Mouse (Mus musculus): ENCODE measurements around the gene Cbfa2t3. TPM values are rescaled to one million over a fixed set of nuclear protein-coding genes. Genes with fewer than 3 reads are reported as not detected.

Gene Cbfa2t3
- polyA plus RNA-seq, 1 experiment from 2014 or later, result 1.8 TPM

GRCm38 (mm10) chr8:122579196-122579595, 119.7 kb downstream of the Cbfa2t3 start:
- Histone ChIP-seq H3K4me2 (replicated peaks; ENCODE audit: low read depth) (no peak overlapping the region), H3K4me3 (ENCODE audit: low read depth, low read length) (no peak overlapping the region), H3K36me3 (ENCODE audit: control insufficient read depth, insufficient read depth, low read length) (no peaks in the 10 kb centered on the region), H3K27me3 (ENCODE audit: control insufficient read depth, insufficient read depth, low read length) (no peaks in the 10 kb centered on the region), H3K9me3 (ENCODE audit: control insufficient read depth, low read length) (no peaks in the 10 kb centered on the region), H3K27ac (replicated peaks) (no peak overlapping the region), H3K9ac (ENCODE audit: low read length) (no peak overlapping the region), H3K4me1 (replicated peaks; ENCODE audit: control insufficient read depth, insufficient read depth) (peaks cover 6% of the 10 kb centered on the region; the same call in 1 of the 2 replicates)
- ATAC-seq (ENCODE audit: low FRiP score, low TSS enrichment) (no peak), DNase-seq (ENCODE audit: low spot score) (peak; percentile 40)
- 37% methylated on average over 7 of the region's 7 CpGs for WGBS
- no peak for TF ChIP-seq EP300 (optimal IDR thresholded peaks at IDR 0.05)
- no peak for TF ChIP-seq CTCF (IDR thresholded peaks at IDR 0.05; ENCODE audit: low read depth)

GRCm38 (mm10) chr8:122577116-122577515, 121.8 kb downstream of the Cbfa2t3 start:
- Histone ChIP-seq H3K27me3 (ENCODE audit: control insufficient read depth, insufficient read depth, low read length) (no peaks in the 10 kb centered on the region), H3K27ac (replicated peaks) (no peak overlapping the region), H3K9ac (ENCODE audit: low read length) (0 out of 2 replicates have a peak overlapping the region, but pooled peaks have one; percentile 23), H3K4me3 (ENCODE audit: low read depth, low read length) (peak overlapping the region; percentile 57), H3K4me2 (replicated peaks; ENCODE audit: low read depth) (peak overlapping the region; percentile 69), H3K36me3 (ENCODE audit: control insufficient read depth, insufficient read depth, low read length) (peaks cover 2% of the 10 kb centered on the region; the same call in 1 of the 2 replicates), H3K4me1 (replicated peaks; ENCODE audit: control insufficient read depth, insufficient read depth) (peaks cover 6% of the 10 kb centered on the region; the same call in 1 of the 2 replicates), H3K9me3 (ENCODE audit: control insufficient read depth, low read length) (no peaks in the 10 kb centered on the region)
- DNase-seq (ENCODE audit: low spot score) (no peak), ATAC-seq (ENCODE audit: low FRiP score, low TSS enrichment) (peak; percentile 11; the same call in 1 of the 2 replicates)
- no peak for TF ChIP-seq CTCF (IDR thresholded peaks at IDR 0.05; ENCODE audit: low read depth)
- TF ChIP-seq EP300 (optimal IDR thresholded peaks at IDR 0.05), result no peak
- WGBS, result 27% methylated on average over 10 of the region's 10 CpGs

- Histone ChIP-seq H3K9me3 (ENCODE audit: control insufficient read depth, low read length) (no peaks in the 10 kb centered on the region), H3K4me3 (ENCODE audit: low read depth, low read length) (peak within 1 kb of the TSS; percentile 57), H3K36me3 (ENCODE audit: control insufficient read depth, insufficient read depth, low read length) (peaks cover 7% of the 10 kb centered on the region), H3K4me1 (replicated peaks; ENCODE audit: control insufficient read depth, insufficient read depth) (peaks cover 6% of the 10 kb centered on the region; the same call in 1 of the 2 replicates), H3K9ac (ENCODE audit: low read length) (peak within 1 kb of the TSS; percentile 70), H3K4me2 (replicated peaks; ENCODE audit: low read depth) (peak within 1 kb of the TSS; percentile 69), H3K27ac (replicated peaks) (peak within 1 kb of the TSS; percentile 77), H3K27me3 (ENCODE audit: control insufficient read depth, insufficient read depth, low read length) (no peaks in the 10 kb centered on the region)
- 2% methylated on average over 39 of the region's 39 CpGs for WGBS
- no peak for TF ChIP-seq CTCF (IDR thresholded peaks at IDR 0.05; ENCODE audit: low read depth)
- TF ChIP-seq EP300 (optimal IDR thresholded peaks at IDR 0.05), result no peak
- peak; percentile 90 for ATAC-seq (ENCODE audit: low FRiP score, low TSS enrichment)
- DNase-seq (ENCODE audit: low spot score), result peak; percentile 98
These were observed 122.3 kb downstream of the Cbfa2t3 start, which contains the start of gene Aprt for GRCm38 (mm10) chr8:122576648-122577022. Aprt (minus strand) TSS chr8:122576909.

GRCm38 (mm10) chr8:122575735-122576647, 122.9 kb downstream of the Cbfa2t3 start:
- Histone ChIP-seq H3K9me3 (ENCODE audit: control insufficient read depth, low read length) (no peaks in the 10 kb centered on the region), H3K4me3 (ENCODE audit: low read depth, low read length) (peak overlapping the region; percentile 57), H3K27me3 (ENCODE audit: control insufficient read depth, insufficient read depth, low read length) (no peaks in the 10 kb centered on the region), H3K9ac (ENCODE audit: low read length) (peak overlapping the region; percentile 70), H3K4me1 (replicated peaks; ENCODE audit: control insufficient read depth, insufficient read depth) (peaks cover 6% of the 10 kb centered on the region; the same call in 1 of the 2 replicates), H3K27ac (replicated peaks) (peak overlapping the region; percentile 77), H3K4me2 (replicated peaks; ENCODE audit: low read depth) (peak overlapping the region; percentile 69), H3K36me3 (ENCODE audit: control insufficient read depth, insufficient read depth, low read length) (peaks cover 11% of the 10 kb centered on the region)
- peak; percentile 1; the same call in 1 of the 2 replicates for ATAC-seq (ENCODE audit: low FRiP score, low TSS enrichment)
- no peak for TF ChIP-seq EP300 (optimal IDR thresholded peaks at IDR 0.05)
- no peak for TF ChIP-seq CTCF (IDR thresholded peaks at IDR 0.05; ENCODE audit: low read depth)
- WGBS, result 11% methylated on average over 21 of the region's 21 CpGs
- no peak for DNase-seq (ENCODE audit: low spot score)

GRCm38 (mm10) chr8:122575286-122575685, 123.6 kb downstream of the Cbfa2t3 start:
- Histone ChIP-seq H3K4me1 (replicated peaks; ENCODE audit: control insufficient read depth, insufficient read depth) (peaks cover 6% of the 10 kb centered on the region; the same call in 1 of the 2 replicates), H3K36me3 (ENCODE audit: control insufficient read depth, insufficient read depth, low read length) (peaks cover 11% of the 10 kb centered on the region), H3K4me3 (ENCODE audit: low read depth, low read length) (peak overlapping the region; percentile 57; the same call in 1 of the 2 replicates), H3K27ac (replicated peaks) (peak overlapping the region; percentile 71), H3K27me3 (ENCODE audit: control insufficient read depth, insufficient read depth, low read length) (no peaks in the 10 kb centered on the region), H3K9me3 (ENCODE audit: control insufficient read depth, low read length) (no peaks in the 10 kb centered on the region), H3K4me2 (replicated peaks; ENCODE audit: low read depth) (peak overlapping the region; percentile 69), H3K9ac (ENCODE audit: low read length) (no peak overlapping the region)
- WGBS, result 54% methylated on average over 8 of the region's 8 CpGs
- TF ChIP-seq CTCF (IDR thresholded peaks at IDR 0.05; ENCODE audit: low read depth) (no peak), EP300 (optimal IDR thresholded peaks at IDR 0.05) (no peak)
- peak; percentile 47 for DNase-seq (ENCODE audit: low spot score)
- peak; percentile 6; the same call in 1 of the 2 replicates for ATAC-seq (ENCODE audit: low FRiP score, low TSS enrichment)

Small RNA genes within 50 kb of the gene (microRNA-seq; reads per million reads assigned to microRNA genes)
- not detected for gene Mir6396

Other genes with a start within 250 kb of the Cbfa2t3 start
- gene Snai3, start 238.4 kb downstream of the Cbfa2t3 start, polyA plus RNA-seq (2015; fragmentation: Nextera tagmentation; extraction: Ambion mirVana), result 1.4 and 1.6 TPM in 2 replicates
- gene Rnf166, start 223.0 kb downstream of the Cbfa2t3 start, polyA plus RNA-seq (2015; fragmentation: Nextera tagmentation; extraction: Ambion mirVana), result 31.2 and 32.2 TPM in 2 replicates
- gene Ctu2, start 223.0 kb downstream of the Cbfa2t3 start, polyA plus RNA-seq (2015; fragmentation: Nextera tagmentation; extraction: Ambion mirVana), result 33.1 and 34.5 TPM in 2 replicates
- 7.0 and 8.2 TPM in 2 replicates for gene Piezo1, start 147.8 kb downstream of the Cbfa2t3 start, polyA plus RNA-seq (2015; fragmentation: Nextera tagmentation; extraction: Ambion mirVana)
- gene Cdt1, start 131.1 kb downstream of the Cbfa2t3 start, polyA plus RNA-seq (2015; fragmentation: Nextera tagmentation; extraction: Ambion mirVana), result 11.8 TPM in 2 replicates
- 311 and 314 TPM in 2 replicates for gene Aprt, start 122.2 kb downstream of the Cbfa2t3 start, polyA plus RNA-seq (2015; fragmentation: Nextera tagmentation; extraction: Ambion mirVana)
- 8.2 TPM in 2 replicates for gene Galns, start 87.6 kb downstream of the Cbfa2t3 start, polyA plus RNA-seq (2015; fragmentation: Nextera tagmentation; extraction: Ambion mirVana)
- gene Trappc2l, start 87.5 kb downstream of the Cbfa2t3 start, polyA plus RNA-seq (2015; fragmentation: Nextera tagmentation; extraction: Ambion mirVana), result 48.0 and 49.5 TPM in 2 replicates
- 0.08 TPM in 1 of 2 replicates, not detected in the other for gene Pabpn1l, start 76.4 kb downstream of the Cbfa2t3 start, polyA plus RNA-seq (2015; fragmentation: Nextera tagmentation; extraction: Ambion mirVana)
- gene Acsf3, start 76.4 kb upstream of the Cbfa2t3 start, polyA plus RNA-seq (2015; fragmentation: Nextera tagmentation; extraction: Ambion mirVana), result 14.7 and 15.4 TPM in 2 replicates
- gene Cdh15, start 148.9 kb upstream of the Cbfa2t3 start, polyA plus RNA-seq (2015; fragmentation: Nextera tagmentation; extraction: Ambion mirVana), result 0.23 TPM in 2 replicates

Measured in stomach, postnatal 0 days (tissue).